Mouse (Mus musculus) urinary bladder, adult 2 months (tissue): ENCODE data around the gene 1700001K19Rik. TPM values are rescaled to one million over a fixed set of nuclear protein-coding genes. Genes with fewer than 3 reads are reported as not detected.

ENCODE experiments used
- polyA plus RNA-seq: library from polyadenylated mRNA; depleted of rRNA; stranded (reverse); fragments of >200 nt; gene quantifications from 2 replicates; pipeline ENCODE4 v1.2.3, GENCODE M21; 2012; rRNA removed

Gene 1700001K19Rik
- polyA plus RNA-seq, 1 experiment = not detected

Other genes with a start within 250 kb of the 1700001K19Rik start
- gene Ppp2r5c, start 235.5 kb downstream of the 1700001K19Rik start, polyA plus RNA-seq = 65.3 and 78.7 TPM in 2 replicates
- 114 and 172 TPM in 2 replicates for gene Dync1h1, start 81.2 kb downstream of the 1700001K19Rik start, polyA plus RNA-seq
- gene Hsp90aa1, start 20.1 kb upstream of the 1700001K19Rik start, polyA plus RNA-seq = 104 and 117 TPM in 2 replicates
- 26.5 and 31.2 TPM in 2 replicates for gene Wdr20, start 55.3 kb upstream of the 1700001K19Rik start, polyA plus RNA-seq
- gene Mok, start 158.3 kb upstream of the 1700001K19Rik start, polyA plus RNA-seq = 1.1 and 1.2 TPM in 2 replicates
- 8.5 and 10.1 TPM in 2 replicates for gene Zfp839, start 167.6 kb upstream of the 1700001K19Rik start, polyA plus RNA-seq
- gene Cinp, start 206.5 kb upstream of the 1700001K19Rik start, polyA plus RNA-seq = 49.9 and 61.5 TPM in 2 replicates
- gene Tecpr2, start 206.6 kb upstream of the 1700001K19Rik start, polyA plus RNA-seq = 5.3 and 5.4 TPM in 2 replicates